Mouse (Mus musculus) limb, embryonic 14.5 days (tissue): Measurements from ENCODE around the gene Agap1. TPM values are rescaled to one million over a fixed set of nuclear protein-coding genes. Genes with fewer than 3 reads are reported as not detected.

Experiments
- ATAC-seq: fragments of 200-750 bp; cut with Nextera tagmentation; 2 replicates; pipeline ENCODE4 v1.8.0; 2017; ENCODE audit warnings: low read depth, moderate number of reproducible peaks, moderate TSS enrichment; ENCODE audit not compliant: low FRiP score
- DNase-seq: peaks from one replicate; pipeline ENCODE4 v3.0.0-alpha.2; 2015; ENCODE audit warnings: low spot score
- H3K27ac ChIP-seq: fragments of 300-500 bp; sonication (generic); replicated peaks from 2 replicates; pipeline ENCODE4 v1.5.1; 2014; ENCODE audit warnings: low read depth, mild to moderate bottlenecking, low read length, moderate library complexity, mixed read lengths
- H3K27me3 ChIP-seq: fragments of 300-500 bp; sonication (generic); 2 replicates; pipeline ENCODE4 v1.6.1; 2014; ENCODE audit warnings: low read length, mixed read lengths; ENCODE audit not compliant: control insufficient read depth, insufficient read depth
- H3K36me3 ChIP-seq: fragments of 300-500 bp; sonication (generic); 2 replicates; pipeline ENCODE4 v1.6.1; 2014; ENCODE audit warnings: mild to moderate bottlenecking, low read length, moderate library complexity, mixed read lengths; ENCODE audit not compliant: control insufficient read depth, insufficient read depth
- H3K4me1 ChIP-seq: fragments of 300-500 bp; sonication (generic); 2 replicates; pipeline ENCODE4 v1.6.1; 2014; ENCODE audit warnings: antibody characterized with exemption, low read length, mixed read lengths; ENCODE audit not compliant: control insufficient read depth, insufficient read depth
- H3K4me2 ChIP-seq: fragments of 300-500 bp; sonication (generic); replicated peaks from 2 replicates; pipeline ENCODE4 v1.6.1; 2014; ENCODE audit warnings: low read depth, mild to moderate bottlenecking, low read length, moderate library complexity; ENCODE audit not compliant: severe bottlenecking
- H3K4me3 ChIP-seq: fragments of 300-500 bp; sonication (generic); replicated peaks from 2 replicates; pipeline ENCODE4 v1.5.1; 2014; ENCODE audit warnings: low read length
- H3K9ac ChIP-seq: fragments of 300-500 bp; sonication (generic); 2 replicates; pipeline ENCODE4 v1.6.1; 2014; ENCODE audit warnings: mild to moderate bottlenecking, low read depth, low read length, moderate library complexity; ENCODE audit not compliant: severe bottlenecking
- H3K9me3 ChIP-seq: fragments of 300-500 bp; sonication (generic); 2 replicates; pipeline ENCODE4 v1.6.1; 2016; ENCODE audit warnings: low read length; ENCODE audit not compliant: control insufficient read depth
- POLR2A ChIP-seq: fragments of 200-500 bp; IDR thresholded peaks from 2 replicates; pipeline ENCODE4 v1.8.0; 2012; ENCODE audit warnings: inconsistent platforms, mild to moderate bottlenecking, moderate library complexity, borderline replicate concordance; ENCODE audit not compliant: insufficient read depth, insufficient read length; ENCODE audit errors: extremely low read depth
- WGBS: fragments of 180-500 bp; shearing (Covaris S2); extraction: QIAGEN DNeasy Blood & Tissue Kit; methylation state at CpG from one replicate; pipeline ENCODE4 v1.1.7; 2014; 5-methylcytosine and 5-hydroxymethylcytosine counted together
- polyA plus RNA-seq, 2 experiments: library from polyadenylated mRNA; depleted of rRNA in 1 of 2; stranded (reverse) in 1 of 2; unstranded in 1 of 2; fragments of >200 nt; fragmentation: Nextera tagmentation in 1 of 2; extraction: Ambion mirVana in 1 of 2; gene quantifications; 2 replicates each; pipeline versions ENCODE4 v1.2.1 to v1.2.3; 2012 to 2014

The Agap1 gene
- polyA plus RNA-seq, 2 experiments = 16.2 to 19.5 TPM

GRCm38 (mm10) chr1:89899761-89900445, 445.3 kb downstream of the Agap1 start:
- H3K27ac ChIP-seq = no peak overlapping the region

GRCm38 (mm10) chr1:89901381-89901780, 446.8 kb downstream of the Agap1 start:
- H3K27ac ChIP-seq = no peak overlapping the region
- H3K27me3 ChIP-seq = no peaks in the 10 kb centered on the region
- H3K4me1 ChIP-seq = no peaks in the 10 kb centered on the region
- no peaks in the 10 kb centered on the region for H3K36me3 ChIP-seq
- 91% methylated on average over 4 of the region's 4 CpGs for WGBS
- DNase-seq (no peak), ATAC-seq (no peak)
- H3K9me3 ChIP-seq = no peaks in the 10 kb centered on the region
- H3K4me3 ChIP-seq = no peak overlapping the region
- H3K4me2 ChIP-seq = no peak overlapping the region
- no peak overlapping the region for H3K9ac ChIP-seq
- TF ChIP-seq POLR2A = no peak

More at GRCm38 (mm10) chr1:89899761-89900445, 445.3 kb downstream of the Agap1 start:
- Histone ChIP-seq H3K4me3 (no peak overlapping the region), H3K4me1 (no peaks in the 10 kb centered on the region), H3K9me3 (no peaks in the 10 kb centered on the region), H3K27me3 (no peaks in the 10 kb centered on the region), H3K36me3 (no peaks in the 10 kb centered on the region), H3K4me2 (no peak overlapping the region), H3K9ac (no peak overlapping the region)
- no peak for ATAC-seq
- WGBS = 32% methylated on average over 11 of the region's 11 CpGs
- TF ChIP-seq POLR2A = no peak
- no peak for DNase-seq

GRCm38 (mm10) chr1:89902236-89902635, 447.6 kb downstream of the Agap1 start:
- Histone ChIP-seq H3K4me2 (no peak overlapping the region), H3K9ac (no peak overlapping the region), H3K27ac (no peak overlapping the region), H3K4me1 (no peaks in the 10 kb centered on the region), H3K27me3 (no peaks in the 10 kb centered on the region), H3K9me3 (no peaks in the 10 kb centered on the region), H3K4me3 (no peak overlapping the region), H3K36me3 (no peaks in the 10 kb centered on the region)
- ATAC-seq (no peak), DNase-seq (no peak)
- WGBS = 72% methylated on average over 2 of the region's 2 CpGs
- no peak for TF ChIP-seq POLR2A

- no peak overlapping the region for H3K27ac ChIP-seq
- ATAC-seq = no peak
- H3K4me2 ChIP-seq = no peak overlapping the region
- no peaks in the 10 kb centered on the region for H3K4me1 ChIP-seq
- no peaks in the 10 kb centered on the region for H3K27me3 ChIP-seq
- no peak for DNase-seq
- H3K9ac ChIP-seq = no peak overlapping the region
- WGBS = 68% methylated on average over 1 of the region's 1 CpGs
- H3K36me3 ChIP-seq = no peaks in the 10 kb centered on the region
- no peak for TF ChIP-seq POLR2A
- no peak overlapping the region for H3K4me3 ChIP-seq
- no peaks in the 10 kb centered on the region for H3K9me3 ChIP-seq
Measured at GRCm38 (mm10) chr1:89902641-89903040, 448.0 kb downstream of the Agap1 start.

- 85% methylated on average over 8 of the region's 8 CpGs for WGBS
- H3K4me1 ChIP-seq = peaks cover 9% of the 10 kb centered on the region
- H3K36me3 ChIP-seq = no peaks in the 10 kb centered on the region
- no peak overlapping the region for H3K4me2 ChIP-seq
- DNase-seq (no peak), ATAC-seq (no peak)
- no peak for TF ChIP-seq POLR2A
- no peaks in the 10 kb centered on the region for H3K9me3 ChIP-seq
- H3K9ac ChIP-seq = no peak overlapping the region
- no peak overlapping the region for H3K4me3 ChIP-seq
- H3K27ac ChIP-seq = no peak overlapping the region
- H3K27me3 ChIP-seq = no peaks in the 10 kb centered on the region
Measured at GRCm38 (mm10) chr1:89909796-89910195, 455.2 kb downstream of the Agap1 start.
